Mouse (Mus musculus): ENCODE measurements around the gene Gm49387.

Gm49387 gene

GRCm38 (mm10) chr14:31543885-31544442 is 96.7 kb downstream of the Gm49387 start:
- DNase-seq (ENCODE audit: extremely low read depth, insufficient read length, low spot score): no peak

- no peak for DNase-seq (ENCODE audit: extremely low read depth, insufficient read length, low spot score)
These were observed 103.4 kb downstream of the Gm49387 start for GRCm38 (mm10) chr14:31537298-31537697.

GRCm38 (mm10) chr14:31532656-31533055 is 108.0 kb downstream of the Gm49387 start:
- no peak for DNase-seq (ENCODE audit: extremely low read depth, insufficient read length, low spot score)

DNA sequence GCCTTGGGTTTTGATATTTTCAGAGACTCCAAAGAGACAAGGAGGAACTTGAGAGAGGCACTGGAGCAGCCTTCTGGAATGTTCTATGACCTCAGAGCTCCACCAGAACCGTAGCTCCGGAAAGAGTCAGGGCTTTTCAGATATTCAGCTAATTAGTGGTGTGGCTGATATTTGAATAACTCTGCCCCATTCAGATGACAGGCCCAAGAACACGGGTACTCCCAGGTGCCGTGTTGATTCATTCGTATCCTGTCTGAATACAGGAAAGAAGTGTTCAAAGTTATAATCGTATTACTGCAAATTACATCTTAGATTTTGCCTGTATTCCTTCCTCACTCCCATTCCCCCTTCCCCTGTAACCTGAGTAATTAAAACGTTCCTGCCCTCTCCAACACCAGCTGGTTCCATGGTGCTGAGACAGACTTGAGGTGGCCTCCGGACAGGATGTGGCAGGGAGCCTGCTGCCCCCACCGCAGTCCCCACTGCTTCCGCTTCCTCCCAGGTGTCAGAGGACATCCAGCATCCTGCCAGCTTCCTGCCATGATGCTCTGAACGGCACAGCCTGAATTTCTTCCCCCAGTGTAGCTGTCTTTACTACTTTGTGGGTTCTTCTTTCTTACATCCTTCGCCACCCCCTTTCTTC is 109.1 kb downstream of the Gm49387 start:
- DNase-seq (ENCODE audit: extremely low read depth, insufficient read length, low spot score): no peak

- no peak for DNase-seq (ENCODE audit: extremely low read depth, insufficient read length, low spot score)
These were observed 109.8 kb downstream of the Gm49387 start for GRCm38 (mm10) chr14:31530847-31531246.

GRCm38 (mm10) chr14:31525040-31525810 is 115.5 kb downstream of the Gm49387 start:
- DNase-seq (ENCODE audit: extremely low read depth, insufficient read length, low spot score): no peak

DNA sequence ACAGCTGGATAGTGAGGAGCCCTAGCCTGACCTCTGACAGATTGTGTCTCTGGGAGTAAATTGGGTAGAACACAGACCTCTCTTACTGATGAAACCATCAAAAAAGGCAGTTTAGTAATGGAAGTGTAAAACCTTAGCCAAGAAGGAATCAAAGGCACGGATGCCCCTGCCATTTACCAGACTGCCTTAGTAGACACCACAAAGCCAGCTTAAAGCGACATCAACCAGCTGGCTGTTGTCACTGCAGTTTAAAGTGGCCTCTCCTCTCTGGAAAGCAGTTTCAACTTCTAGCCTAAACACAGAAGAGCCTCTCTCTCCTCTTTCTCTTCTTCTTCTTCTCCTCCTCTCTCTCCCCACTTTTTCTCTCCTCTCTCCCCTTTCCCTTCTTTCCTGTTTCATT is 119.4 kb downstream of the Gm49387 start:
- no peak for DNase-seq (ENCODE audit: extremely low read depth, insufficient read length, low spot score)

- no peak for DNase-seq (ENCODE audit: extremely low read depth, insufficient read length, low spot score)
These were observed 121.5 kb downstream of the Gm49387 start for GRCm38 (mm10) chr14:31519165-31519564.

GRCm38 (mm10) chr14:31515895-31516294 is 124.8 kb downstream of the Gm49387 start:
- DNase-seq (ENCODE audit: extremely low read depth, insufficient read length, low spot score): no peak

- DNase-seq (ENCODE audit: extremely low read depth, insufficient read length, low spot score): no peak
These were observed 130.4 kb downstream of the Gm49387 start for GRCm38 (mm10) chr14:31510322-31510721.

GRCm38 (mm10) chr14:31509911-31510310 is 130.8 kb downstream of the Gm49387 start:
- no peak for DNase-seq (ENCODE audit: extremely low read depth, insufficient read length, low spot score)

DNA sequence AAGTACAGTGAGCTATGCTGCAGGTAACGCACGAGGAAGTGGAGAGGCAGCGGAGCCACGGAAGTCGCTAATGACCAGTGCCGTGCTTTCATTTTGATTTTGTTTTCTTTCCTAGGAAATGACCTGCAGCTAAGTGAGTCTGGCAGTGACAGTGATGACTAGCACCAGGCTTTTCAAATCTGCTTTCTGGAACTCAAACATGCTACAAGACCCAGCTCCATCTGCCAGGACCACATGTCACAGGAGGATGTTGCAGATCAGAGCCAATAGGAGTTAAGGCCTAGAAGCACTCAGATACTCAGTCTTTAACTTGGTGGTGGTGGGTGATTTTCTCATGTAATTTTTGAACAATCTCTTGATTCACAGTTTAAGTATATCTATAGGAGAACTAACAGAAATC is 134.2 kb downstream of the Gm49387 start:
- no peak for DNase-seq (ENCODE audit: extremely low read depth, insufficient read length, low spot score)

GRCm38 (mm10) chr14:31503406-31503805 is 137.3 kb downstream of the Gm49387 start:
- DNase-seq (ENCODE audit: extremely low read depth, insufficient read length, low spot score): no peak

Measured in 3134 (cell line).